Mouse (Mus musculus): ENCODE measurements at regions not wholly inside any gene's neighbourhood (a gene's known extent, or its start where the extent isn't known, plus 50 kb on each side); places are given as distances from the start of the nearest gene placed in this dataset.

DNA sequence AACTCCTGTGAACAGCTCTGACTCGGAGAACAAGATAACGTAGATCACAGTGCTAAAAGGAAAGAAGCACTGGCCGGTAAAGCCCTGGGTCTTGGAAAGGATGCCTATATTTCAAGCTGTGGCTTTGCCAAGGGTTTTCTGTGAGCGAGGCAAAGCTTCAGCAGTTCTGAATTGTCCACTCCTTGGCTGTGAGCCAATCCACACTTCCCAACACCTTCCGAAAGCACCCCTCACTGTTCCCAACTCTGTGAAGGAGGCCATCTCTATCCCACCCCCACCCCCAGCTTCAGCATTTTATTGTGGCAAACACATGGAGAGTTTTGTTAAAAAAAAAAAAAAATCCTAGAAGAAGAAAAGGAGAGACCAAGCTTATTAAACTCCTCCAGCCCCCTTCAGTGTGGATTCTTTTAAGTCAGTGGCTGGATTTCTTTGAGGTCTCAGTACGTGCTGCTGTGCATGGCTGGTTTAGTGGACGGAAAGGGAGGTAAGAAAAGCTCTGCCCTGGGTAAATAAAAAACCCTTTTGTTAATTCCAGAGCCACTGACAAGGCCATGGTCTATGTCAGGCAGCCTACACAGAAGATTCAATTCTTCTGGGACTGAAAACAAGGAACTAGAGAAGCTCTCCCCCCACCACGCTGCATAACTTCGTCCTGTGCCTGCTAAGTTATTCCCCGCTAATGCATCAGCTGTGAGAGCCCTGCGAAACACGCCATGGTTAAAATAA, 483.4 kb downstream of the Tns1 start:
- no peak for TF ChIP-seq RAD21 (IDR thresholded peaks at IDR 0.05; ENCODE audit: low read depth, low read length)
- no peak for TF ChIP-seq POLR2A (IDR thresholded peaks at IDR 0.05; ENCODE audit: control insufficient read depth in 1 of 2, insufficient read depth in 1 of 2, low read depth in 1 of 2, low read length in 2 of 2, poor library complexity in 1 of 2)
- no peak for TF ChIP-seq BHLHE40 (IDR thresholded peaks at IDR 0.05; ENCODE audit: borderline replicate concordance, low read depth, low read length)
- no peak for TF ChIP-seq E2F4 (IDR thresholded peaks at IDR 0.05; ENCODE audit: borderline replicate concordance, low read depth, low read length)
- TF ChIP-seq USF1 (IDR thresholded peaks at IDR 0.05; ENCODE audit: low read depth, low read length): no peak
- TF ChIP-seq SMC3 (IDR thresholded peaks at IDR 0.05; ENCODE audit: low read depth, low read length): no peak
- no peak for TF ChIP-seq SIN3A (IDR thresholded peaks at IDR 0.05; ENCODE audit: low read length)
- TF ChIP-seq MYC (IDR thresholded peaks at IDR 0.05; ENCODE audit: low read depth, low read length): no peak
- no peak for TF ChIP-seq KAT2A (conservative IDR thresholded peaks at IDR 0.05; ENCODE audit: low read depth, low read length)
- no peak for TF ChIP-seq CTCF (IDR thresholded peaks at IDR 0.05 in 2 of 3, conservative IDR thresholded peaks at IDR 0.05 in 1 of 3; ENCODE audit: control insufficient read depth in 1 of 3, insufficient read depth in 1 of 3, low read depth in 2 of 3, low read length in 3 of 3, poor library complexity in 1 of 3, severe bottlenecking in 1 of 3)
- TF ChIP-seq JUND (IDR thresholded peaks at IDR 0.05; ENCODE audit: low read depth, low read length): no peak
- no peak for TF ChIP-seq NRF1 (IDR thresholded peaks at IDR 0.05; ENCODE audit: insufficient read depth, low read depth, low read length, poor library complexity, severe bottlenecking)
- no peak for TF ChIP-seq EP300 (IDR thresholded peaks at IDR 0.05; ENCODE audit: low read depth in 1 of 2, low read length in 2 of 2)
